Mouse (Mus musculus): ENCODE data around the gene Eps8.

- TF ChIP-seq CTCF (IDR thresholded peaks at IDR 0.05; ENCODE audit: extremely low read depth, insufficient read length, insufficient replicate concordance, low read depth, low read length), result no peak
- no peak for TF ChIP-seq POLR2A (IDR thresholded peaks at IDR 0.05; ENCODE audit: low read depth, low read length)
Observed at GRCm38 (mm10) chr6:137676581-137676980, 21.9 kb upstream of the Eps8 start.
